Mouse (Mus musculus) embryonic facial prominence, embryonic 12.5 days (tissue): ENCODE measurements at regions not wholly inside any gene's neighbourhood (a gene's known extent, or its start where the extent isn't known, plus 50 kb on each side); places are given as distances from the start of the nearest gene placed in this dataset.
"Not testable (repeated sequence)": the region's sequence is repeated elsewhere in the genome, so short reads cannot be mapped to it uniquely, and the experiment has no call there.

Experiments
- ATAC-seq: fragments of 200-750 bp; cut with Nextera tagmentation; 2 replicates; pipeline ENCODE4 v1.8.0; 2017; ENCODE audit not compliant: insufficient number of reproducible peaks, insufficient read depth, low FRiP score, low TSS enrichment
- H3K27ac ChIP-seq: fragments of 300-500 bp; sonication (generic); 2 replicates; pipeline ENCODE4 v1.5.1; 2016; ENCODE audit warnings: mild to moderate bottlenecking
- H3K27me3 ChIP-seq: fragments of 300-500 bp; sonication (generic); 2 replicates; pipeline ENCODE4 v1.6.1; 2016; ENCODE audit warnings: mild to moderate bottlenecking, moderate library complexity
- H3K36me3 ChIP-seq: fragments of 300-500 bp; sonication (generic); 2 replicates; pipeline ENCODE4 v1.6.1; 2016; ENCODE audit warnings: mild to moderate bottlenecking
- H3K4me1 ChIP-seq: fragments of 300-500 bp; sonication (generic); 2 replicates; pipeline ENCODE4 v1.6.1; 2016
- H3K4me2 ChIP-seq: fragments of 300-500 bp; sonication (generic); replicated peaks from 2 replicates; pipeline ENCODE4 v1.6.1; 2016; ENCODE audit warnings: mild to moderate bottlenecking, moderate library complexity
- H3K4me3 ChIP-seq: fragments of 300-500 bp; sonication (generic); 2 replicates; pipeline ENCODE4 v1.5.1; 2016; ENCODE audit warnings: mild to moderate bottlenecking
- H3K9ac ChIP-seq: fragments of 300-500 bp; sonication (generic); 2 replicates; pipeline ENCODE4 v1.6.1; 2016; ENCODE audit warnings: mild to moderate bottlenecking, moderate library complexity
- H3K9me3 ChIP-seq: fragments of 300-500 bp; sonication (generic); 2 replicates; pipeline ENCODE4 v1.6.1; 2016; ENCODE audit warnings: mild to moderate bottlenecking, moderate library complexity
- WGBS: fragments of 180-500 bp; shearing (Covaris S2); methylation state at CpG from one replicate; pipeline ENCODE4 v1.1.7; 2016; 5-methylcytosine and 5-hydroxymethylcytosine counted together

- no peak overlapping the region for H3K4me3 ChIP-seq
- H3K36me3 ChIP-seq = no peaks in the 10 kb centered on the region
- ATAC-seq = no peak
- no peaks in the 10 kb centered on the region for H3K9me3 ChIP-seq
- no peak overlapping the region for H3K27ac ChIP-seq
- no peaks in the 10 kb centered on the region for H3K27me3 ChIP-seq
- H3K4me2 ChIP-seq = no peak overlapping the region
- H3K4me1 ChIP-seq = no peaks in the 10 kb centered on the region
- H3K9ac ChIP-seq = no peak overlapping the region
Observed at GRCm38 (mm10) chr14:71588006-71588405, 903.6 kb downstream of the Gm9195 start.

- Histone ChIP-seq H3K4me3 (no peak overlapping the region), H3K4me1 (no peaks in the 10 kb centered on the region), H3K9me3 (no peaks in the 10 kb centered on the region), H3K36me3 (no peaks in the 10 kb centered on the region), H3K27me3 (no peaks in the 10 kb centered on the region; the same call in 1 of the 2 replicates), H3K4me2 (no peak overlapping the region), H3K27ac (no peak overlapping the region), H3K9ac (no peak overlapping the region)
- WGBS = 80% methylated on average over 3 of the region's 3 CpGs
- ATAC-seq = no peak
Observed at GRCm38 (mm10) chr14:71564816-71565215, 926.8 kb downstream of the Gm9195 start.

DNA sequence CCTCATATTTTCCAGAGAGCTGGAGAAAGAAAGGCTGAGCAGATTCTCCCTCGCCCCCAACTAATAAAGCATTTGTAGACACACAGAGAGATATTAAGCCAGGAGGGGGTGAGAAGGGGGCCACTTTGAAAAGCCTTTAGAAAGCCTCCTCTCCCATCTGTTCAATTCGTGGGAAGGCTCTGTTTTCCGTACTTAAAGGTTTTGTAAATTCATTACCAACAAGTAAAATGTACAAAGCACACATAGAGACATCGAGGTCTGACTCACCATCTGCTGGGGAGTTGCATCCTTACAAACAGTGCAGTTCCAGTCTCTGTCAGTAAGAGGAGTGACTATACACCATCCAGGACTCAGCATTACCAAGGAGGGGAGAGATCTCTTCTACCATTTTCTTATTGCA is 929.7 kb downstream of the Gm9195 start:
- Histone ChIP-seq H3K9ac (no peak overlapping the region), H3K4me3 (no peak overlapping the region), H3K36me3 (no peaks in the 10 kb centered on the region), H3K4me1 (no peaks in the 10 kb centered on the region), H3K27ac (no peak overlapping the region), H3K27me3 (no peaks in the 10 kb centered on the region; the same call in 1 of the 2 replicates), H3K9me3 (no peaks in the 10 kb centered on the region), H3K4me2 (no peak overlapping the region)
- ATAC-seq = no peak
- WGBS = 84% methylated on average over 4 of the region's 4 CpGs

DNA sequence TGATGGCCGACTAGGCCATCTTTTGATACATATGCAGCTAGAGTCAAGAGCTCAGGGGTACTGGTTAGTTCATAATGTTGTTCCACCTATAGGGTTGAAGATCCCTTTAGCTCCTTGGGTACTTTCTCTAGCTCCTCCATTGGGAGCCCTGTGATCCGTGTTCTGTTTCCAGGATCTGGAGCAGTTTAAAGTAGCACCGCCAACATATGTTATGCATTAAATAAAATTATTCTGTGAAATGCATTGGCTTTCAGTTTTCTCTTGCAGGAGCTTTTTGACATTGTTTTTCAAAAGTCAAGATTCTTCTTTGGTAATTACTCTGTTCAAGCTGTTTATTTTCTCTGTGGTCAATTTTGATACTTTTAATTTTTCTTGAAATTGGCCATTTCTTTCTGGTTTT is 937.3 kb downstream of the Gm9195 start:
- not testable (repeated sequence) for H3K9me3 ChIP-seq, H3K27ac ChIP-seq, H3K27me3 ChIP-seq, H3K4me2 ChIP-seq, H3K36me3 ChIP-seq, H3K4me1 ChIP-seq, H3K9ac ChIP-seq, ATAC-seq, H3K4me3 ChIP-seq
- WGBS = 30% methylated on average over 2 of the region's 3 CpGs

DNA sequence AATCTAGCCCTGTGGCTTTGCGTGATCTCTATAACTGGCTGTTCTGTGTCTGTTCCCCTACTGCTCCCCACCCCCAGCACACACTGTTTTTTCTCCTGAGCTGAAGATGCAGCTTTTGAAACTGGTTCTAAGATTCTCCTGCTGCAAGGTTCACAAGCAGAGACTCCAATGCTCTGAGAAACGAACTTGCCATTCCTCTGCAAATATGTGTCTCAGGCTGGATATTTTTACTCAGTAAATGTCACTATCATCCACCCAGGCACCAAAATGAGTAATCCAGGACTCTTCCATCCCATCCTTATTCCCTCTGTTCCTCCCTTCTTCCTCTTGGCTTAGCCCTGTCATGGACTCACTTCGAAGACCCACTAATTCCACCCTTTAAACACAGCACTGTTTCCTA is 943.9 kb upstream of the Fam160b2 start:
- H3K4me1 ChIP-seq = no peaks in the 10 kb centered on the region
- H3K27me3 ChIP-seq = no peaks in the 10 kb centered on the region
- no peaks in the 10 kb centered on the region for H3K36me3 ChIP-seq
- no peak for ATAC-seq
- no peak overlapping the region for H3K27ac ChIP-seq
- no peak overlapping the region for H3K4me3 ChIP-seq
- no peaks in the 10 kb centered on the region for H3K9me3 ChIP-seq
- no peak overlapping the region for H3K9ac ChIP-seq
- WGBS = 90% methylated on average over 3 of the region's 3 CpGs
- H3K4me2 ChIP-seq = no peak overlapping the region

- H3K4me1 ChIP-seq = no peaks in the 10 kb centered on the region
- H3K9me3 ChIP-seq = no peaks in the 10 kb centered on the region
- H3K36me3 ChIP-seq = no peaks in the 10 kb centered on the region
- H3K9ac ChIP-seq = no peak overlapping the region
- no peaks in the 10 kb centered on the region for H3K27me3 ChIP-seq
- no peak overlapping the region for H3K4me2 ChIP-seq
- 63% methylated on average over 11 of the region's 11 CpGs for WGBS
- no peak overlapping the region for H3K4me3 ChIP-seq
- H3K27ac ChIP-seq = no peak overlapping the region
- ATAC-seq = no peak
Observed at GRCm38 (mm10) chr14:71532074-71532659, 932.5 kb upstream of the Fam160b2 start.

DNA sequence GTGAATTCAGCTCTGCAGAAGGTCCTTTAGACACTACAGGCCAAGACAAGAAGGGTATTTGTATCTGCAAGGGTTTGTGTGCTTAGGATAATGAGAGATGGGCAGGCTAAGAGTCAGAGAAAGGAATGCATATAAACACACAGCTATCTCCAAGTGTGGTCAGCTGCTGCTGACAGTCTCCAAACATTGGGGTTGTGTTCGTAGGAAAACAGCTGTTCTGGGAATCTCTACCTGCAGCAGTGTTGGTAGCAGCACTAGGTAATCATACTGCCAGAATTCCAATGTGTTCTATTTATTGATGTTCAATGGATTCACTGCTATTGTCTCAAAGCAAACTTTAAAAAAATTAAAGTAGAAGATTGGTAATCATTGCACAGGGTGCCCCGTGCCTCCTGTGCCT is 931.7 kb upstream of the Fam160b2 start:
- Histone ChIP-seq H3K36me3 (no peaks in the 10 kb centered on the region), H3K4me1 (no peaks in the 10 kb centered on the region), H3K4me2 (no peak overlapping the region), H3K4me3 (no peak overlapping the region), H3K27me3 (no peaks in the 10 kb centered on the region), H3K27ac (no peak overlapping the region), H3K9ac (no peak overlapping the region), H3K9me3 (no peaks in the 10 kb centered on the region)
- no peak for ATAC-seq
- whole genome bisulfite sequencing = 74% methylated on average over 2 of the region's 2 CpGs

- 44% methylated on average over 6 of the region's 6 CpGs for WGBS
- ATAC-seq = no peak
- Histone ChIP-seq H3K4me3 (no peak overlapping the region), H3K4me2 (no peak overlapping the region), H3K9me3 (no peaks in the 10 kb centered on the region), H3K36me3 (no peaks in the 10 kb centered on the region), H3K9ac (no peak overlapping the region), H3K4me1 (no peaks in the 10 kb centered on the region), H3K27ac (no peak overlapping the region), H3K27me3 (no peaks in the 10 kb centered on the region)
Observed at GRCm38 (mm10) chr14:71530421-71530820, 930.8 kb upstream of the Fam160b2 start.

GRCm38 (mm10) chr14:71518541-71518940 is 918.9 kb upstream of the Fam160b2 start:
- Histone ChIP-seq H3K4me3 (no peak overlapping the region), H3K36me3 (no peaks in the 10 kb centered on the region), H3K27me3 (no peaks in the 10 kb centered on the region), H3K4me2 (no peak overlapping the region), H3K27ac (no peak overlapping the region), H3K4me1 (no peaks in the 10 kb centered on the region), H3K9ac (no peak overlapping the region), H3K9me3 (no peaks in the 10 kb centered on the region)
- 59% methylated on average over 2 of the region's 2 CpGs for WGBS
- ATAC-seq = no peak

GRCm38 (mm10) chr14:71500851-71501250 is 901.2 kb upstream of the Fam160b2 start:
- no peaks in the 10 kb centered on the region for H3K27me3 ChIP-seq
- H3K9me3 ChIP-seq = no peaks in the 10 kb centered on the region
- ATAC-seq = no peak
- no peaks in the 10 kb centered on the region for H3K4me1 ChIP-seq
- WGBS = 58% methylated on average over 1 of the region's 1 CpGs
- no peak overlapping the region for H3K4me3 ChIP-seq
- no peaks in the 10 kb centered on the region for H3K36me3 ChIP-seq
- no peak overlapping the region for H3K27ac ChIP-seq
- no peak overlapping the region for H3K9ac ChIP-seq
- H3K4me2 ChIP-seq = no peak overlapping the region

DNA sequence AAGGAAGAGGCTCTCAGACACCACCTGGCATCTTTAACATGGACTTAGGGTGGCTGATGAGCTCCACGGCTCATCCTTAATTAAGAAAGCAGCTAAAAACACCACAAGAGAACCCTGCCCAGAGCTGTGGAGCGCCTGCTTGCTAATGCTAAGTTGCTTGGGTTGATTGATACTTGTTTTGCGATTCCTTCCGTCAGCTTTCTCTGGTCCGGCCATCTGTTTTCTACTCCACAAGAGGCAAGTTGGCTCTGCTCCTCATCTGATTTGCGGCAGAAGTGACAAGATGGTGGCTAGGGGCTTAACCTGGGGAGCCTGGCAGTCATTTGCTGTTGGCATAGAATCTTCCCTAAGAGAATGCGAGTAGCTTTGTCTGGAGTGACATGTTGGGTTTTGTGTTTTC is 891.6 kb upstream of the Fam160b2 start:
- WGBS = 79% methylated on average over 7 of the region's 7 CpGs
- H3K4me2 ChIP-seq = no peak overlapping the region
- H3K27ac ChIP-seq = no peak overlapping the region
- no peaks in the 10 kb centered on the region for H3K36me3 ChIP-seq
- H3K4me1 ChIP-seq = no peaks in the 10 kb centered on the region
- no peaks in the 10 kb centered on the region for H3K27me3 ChIP-seq
- ATAC-seq = no peak
- no peaks in the 10 kb centered on the region for H3K9me3 ChIP-seq
- H3K9ac ChIP-seq = no peak overlapping the region
- H3K4me3 ChIP-seq = no peak overlapping the region

DNA sequence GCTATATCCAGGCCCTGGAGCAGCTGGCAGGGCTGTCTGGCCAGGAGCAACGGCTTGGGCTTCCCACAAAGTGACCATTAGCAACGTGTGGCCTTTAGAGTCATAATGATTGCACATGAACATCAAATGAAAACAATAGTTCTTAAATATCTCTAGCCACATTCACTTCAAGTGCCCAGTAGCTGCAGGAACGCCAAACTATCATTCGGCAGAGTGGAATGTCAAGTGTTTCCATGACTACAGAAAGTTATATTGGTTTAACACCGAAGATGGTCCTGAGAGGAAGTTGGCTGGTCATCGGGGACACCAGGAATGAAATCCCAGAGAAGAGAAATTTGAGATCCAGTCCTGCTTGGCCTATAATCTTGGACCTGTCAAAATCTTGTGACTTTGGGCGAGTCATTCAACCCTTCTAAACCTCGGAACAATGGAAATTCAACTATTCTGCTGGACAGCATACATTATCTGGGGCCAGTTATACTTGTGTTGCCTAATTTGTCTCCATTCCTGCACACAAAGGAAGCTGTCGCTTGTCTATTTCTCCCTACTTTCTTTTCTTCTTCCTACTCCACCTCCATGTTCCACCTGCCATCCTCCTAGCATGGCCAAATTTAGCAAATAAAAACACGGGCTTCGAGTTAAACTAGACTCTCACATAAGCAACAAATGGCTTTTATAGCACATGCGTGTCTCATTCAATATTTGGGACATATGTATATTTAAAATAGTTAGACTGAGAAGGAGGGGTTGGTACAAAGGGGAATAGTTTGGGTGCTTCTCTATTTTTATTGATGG is 886.7 kb upstream of the Fam160b2 start:
- Histone ChIP-seq H3K4me1 (no peaks in the 10 kb centered on the region), H3K27me3 (no peaks in the 10 kb centered on the region), H3K27ac (no peak overlapping the region), H3K36me3 (no peaks in the 10 kb centered on the region), H3K4me2 (no peak overlapping the region), H3K9me3 (no peaks in the 10 kb centered on the region), H3K9ac (no peak overlapping the region), H3K4me3 (no peak overlapping the region)
- ATAC-seq = no peak
- 88% methylated on average over 12 of the region's 12 CpGs for WGBS
